Mouse (Mus musculus): ENCODE measurements around the gene Pnpla8. TPM values are rescaled to one million over a fixed set of nuclear protein-coding genes. Genes with fewer than 3 reads are reported as not detected.

Pnpla8 gene
- polyA plus RNA-seq, 1 experiment from 2014 or later, result 77.4 TPM

DNA sequence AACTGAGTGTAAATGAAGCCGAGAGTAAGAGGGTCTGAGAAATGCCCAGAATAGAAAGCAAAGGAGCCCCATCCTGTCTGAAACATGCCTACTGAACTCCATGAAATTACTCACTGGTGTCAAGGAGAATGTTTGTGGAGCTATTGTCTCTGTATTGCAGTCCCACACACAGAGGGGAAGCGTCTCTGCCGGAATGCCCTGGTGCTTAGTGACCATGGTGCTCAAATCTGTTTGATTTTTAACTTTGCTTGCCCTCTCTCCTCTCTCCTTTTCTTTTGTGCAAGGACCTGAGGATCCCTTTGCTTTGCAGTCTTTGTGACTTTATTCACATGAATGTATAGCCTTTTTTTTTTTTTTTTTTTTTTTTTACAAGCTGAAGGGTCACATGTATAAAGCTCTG is 136.3 kb downstream of the Pnpla8 start:
- DNase-seq (ENCODE audit: low spot score) (peak; percentile 26), ATAC-seq (ENCODE audit: low FRiP score) (peak; percentile 28)
- Histone ChIP-seq H3K4me2 (replicated peaks; ENCODE audit: low read depth, low read length) (no peak overlapping the region), H3K9me3 (ENCODE audit: control insufficient read depth, low read length) (no peaks in the 10 kb centered on the region), H3K27me3 (ENCODE audit: control insufficient read depth, insufficient read depth, low read length) (no peaks in the 10 kb centered on the region), H3K9ac (ENCODE audit: low read depth, low read length) (no peak overlapping the region), H3K4me1 (replicated peaks; ENCODE audit: control insufficient read depth, insufficient read depth, low read length) (no peaks in the 10 kb centered on the region), H3K36me3 (ENCODE audit: control insufficient read depth, insufficient read depth, low read length) (no peaks in the 10 kb centered on the region), H3K4me3 (ENCODE audit: low read depth, low read length) (no peak overlapping the region), H3K27ac (ENCODE audit: low read depth, low read length) (peak overlapping the region; percentile 37; the same call in 1 of the 2 replicates)
- WGBS, result 24% methylated on average over 3 of the region's 3 CpGs

DNA sequence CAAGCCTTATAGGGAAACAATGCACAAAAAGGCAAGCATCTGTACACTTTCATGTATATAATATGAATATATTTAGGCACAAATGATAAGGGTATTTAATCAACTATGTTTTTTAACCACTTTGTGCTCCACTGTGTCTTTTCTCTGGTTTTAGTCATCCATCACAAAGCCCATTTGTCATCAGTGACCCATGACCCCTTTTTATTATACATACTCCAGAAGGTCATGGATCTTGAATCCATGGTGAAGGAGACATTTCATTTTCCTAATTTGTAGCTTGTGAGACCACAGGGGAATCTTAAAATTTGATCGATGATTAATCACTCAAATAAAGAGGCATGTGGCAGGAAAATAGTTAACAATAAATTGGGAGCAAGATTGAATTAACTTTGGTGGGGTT is 136.7 kb downstream of the Pnpla8 start:
- H3K9me3 ChIP-seq (ENCODE audit: control insufficient read depth, low read length), result no peaks in the 10 kb centered on the region
- H3K4me1 ChIP-seq (replicated peaks; ENCODE audit: control insufficient read depth, insufficient read depth, low read length), result no peaks in the 10 kb centered on the region
- H3K4me3 ChIP-seq (ENCODE audit: low read depth, low read length), result no peak overlapping the region
- WGBS, result 38% methylated on average over 1 of the region's 1 CpGs
- no peaks in the 10 kb centered on the region for H3K36me3 ChIP-seq (ENCODE audit: control insufficient read depth, insufficient read depth, low read length)
- no peaks in the 10 kb centered on the region for H3K27me3 ChIP-seq (ENCODE audit: control insufficient read depth, insufficient read depth, low read length)
- no peak overlapping the region for H3K27ac ChIP-seq (ENCODE audit: low read depth, low read length)
- H3K9ac ChIP-seq (ENCODE audit: low read depth, low read length), result no peak overlapping the region
- DNase-seq (ENCODE audit: low spot score) (peak; percentile 50), ATAC-seq (ENCODE audit: low FRiP score) (peak; percentile 77)
- no peak overlapping the region for H3K4me2 ChIP-seq (replicated peaks; ENCODE audit: low read depth, low read length)

DNA sequence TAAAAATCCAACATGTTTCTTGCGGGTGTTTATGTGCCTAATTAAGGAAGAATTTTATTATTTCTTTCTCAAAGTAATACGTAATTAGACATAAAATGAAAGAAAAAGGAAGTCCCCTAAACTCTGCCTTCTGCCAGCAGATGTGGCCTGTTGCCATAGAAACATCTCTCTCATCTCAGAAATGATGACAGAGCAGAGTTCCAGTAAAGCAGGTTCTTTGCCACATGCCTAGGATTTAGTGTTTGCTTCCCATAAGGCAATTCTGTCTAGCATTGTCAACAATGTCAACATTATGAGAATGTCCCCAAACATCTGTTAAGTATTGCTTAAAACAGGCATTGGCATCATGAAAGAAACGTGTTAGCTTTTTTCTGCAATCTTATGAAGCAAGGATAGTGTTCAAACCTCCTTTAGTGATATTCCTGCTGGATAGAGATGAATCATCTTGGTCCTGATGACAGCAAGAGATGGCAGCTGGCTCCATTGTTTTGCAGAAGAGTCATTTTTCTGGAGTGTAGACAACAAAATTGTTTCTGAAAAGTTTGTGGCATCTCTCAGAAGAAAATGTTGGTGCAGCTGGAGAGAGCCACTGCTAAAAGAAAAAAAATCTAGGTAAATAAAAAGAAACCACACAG is 150.0 kb downstream of the Pnpla8 start:
- ATAC-seq (ENCODE audit: low FRiP score) (no peak), DNase-seq (ENCODE audit: low spot score) (no peak)
- 81% methylated on average over 3 of the region's 3 CpGs for WGBS
- H3K9ac ChIP-seq (ENCODE audit: low read depth, low read length), result no peak overlapping the region
- H3K4me2 ChIP-seq (replicated peaks; ENCODE audit: low read depth, low read length), result no peak overlapping the region
- H3K9me3 ChIP-seq (ENCODE audit: control insufficient read depth, low read length), result no peaks in the 10 kb centered on the region
- no peak overlapping the region for H3K27ac ChIP-seq (ENCODE audit: low read depth, low read length)
- no peaks in the 10 kb centered on the region for H3K27me3 ChIP-seq (ENCODE audit: control insufficient read depth, insufficient read depth, low read length)
- H3K4me3 ChIP-seq (ENCODE audit: low read depth, low read length), result no peak overlapping the region
- no peaks in the 10 kb centered on the region for H3K4me1 ChIP-seq (replicated peaks; ENCODE audit: control insufficient read depth, insufficient read depth, low read length)
- no peaks in the 10 kb centered on the region for H3K36me3 ChIP-seq (ENCODE audit: control insufficient read depth, insufficient read depth, low read length)

Other genes with a start within 250 kb of the Pnpla8 start
- gene Dnajb9, start 11.0 kb upstream of the Pnpla8 start, polyA plus RNA-seq (2014; fragmentation: Nextera tagmentation; extraction: Ambion mirVana), result 37.1 and 38.7 TPM in 2 replicates
- gene Nrcam, start 107.5 kb downstream of the Pnpla8 start, polyA plus RNA-seq (2014; fragmentation: Nextera tagmentation; extraction: Ambion mirVana), result 67.6 and 82.8 TPM in 2 replicates

All from hindbrain, embryonic 11.5 days (tissue).